Mouse (Mus musculus): ENCODE data around the gene Klrc2.
"Not testable (repeated sequence)": the region's sequence is repeated elsewhere in the genome, so short reads cannot be mapped to it uniquely, and the experiment has no call there.

- not testable (repeated sequence) for TF ChIP-seq CTCF, EP300 (IDR thresholded peaks at IDR 0.05; ENCODE audit: low read depth)
These were observed 29.4 kb downstream of the Klrc2 start for GRCm38 (mm10) chr6:129631046-129631445.
